ENCODE assay signal across 39 mouse cellular contexts in the genomic region with DNA sequence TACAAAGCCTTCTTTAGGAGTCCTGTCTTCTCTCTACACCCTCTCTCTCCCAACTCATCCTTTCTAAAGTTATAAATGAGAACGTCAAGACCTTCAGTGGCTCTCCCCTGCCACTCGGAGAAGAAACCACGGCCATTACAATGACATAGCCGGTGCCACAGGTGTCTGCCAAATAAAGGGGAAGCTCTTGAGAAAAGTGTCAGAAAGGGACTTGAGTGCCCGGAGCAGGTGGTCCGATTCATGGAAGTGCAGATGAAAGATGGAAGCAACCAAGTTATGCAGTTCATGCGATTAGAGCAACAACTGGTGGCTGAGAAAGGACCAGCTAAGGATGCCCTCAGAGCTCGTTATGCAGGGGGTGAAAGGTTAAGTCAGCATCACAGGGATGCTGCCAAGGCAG. TPM values are rescaled to one million over a fixed set of nuclear protein-coding genes. Genes with fewer than 3 reads are reported as not detected.
"Had no signal": no experiment of that assay in that cellular context is flagged by ENCODE, and none has a peak within 500 bp of the region (broad histone marks: within the 10 kb centered on the region; RNA-seq: fewer than 3 reads in every experiment).

No protein-coding gene starts in this region.

- H3K9ac ChIP-seq: heart, embryonic 12.5 days; heart, embryonic 13.5 days; heart, embryonic 15.5 days; hindbrain, embryonic 12.5 days; hindbrain, embryonic 13.5 days; hindbrain, embryonic 14.5 days; hindbrain, embryonic 15.5 days; intestine, embryonic 15.5 days; kidney, embryonic 15.5 days had no signal

- H3K4me3 ChIP-seq: heart, embryonic 10.5 days; heart, embryonic 12.5 days; heart, embryonic 13.5 days; heart, embryonic 15.5 days; hindbrain, embryonic 10.5 days; hindbrain, embryonic 12.5 days; hindbrain, embryonic 13.5 days; hindbrain, embryonic 15.5 days; intestine, embryonic 15.5 days; kidney, embryonic 15.5 days; layer of hippocampus, adult 2 months had no signal

- H3K4me1 ChIP-seq: heart, embryonic 12.5 days; heart, embryonic 13.5 days; hindbrain, embryonic 12.5 days; hindbrain, embryonic 13.5 days; intestine, embryonic 15.5 days had no signal

- ATAC-seq: hindbrain, embryonic 16.5 days; hindbrain, postnatal 0 days; inflammation-experienced regulatory T-cells, adult 6 months; intestine, embryonic 15.5 days; intestine, embryonic 16.5 days; intestine, postnatal 0 days had no signal

- H3K9me3 ChIP-seq: heart, embryonic 10.5 days; heart, embryonic 12.5 days; heart, embryonic 13.5 days; heart, embryonic 15.5 days; hindbrain, embryonic 10.5 days; hindbrain, embryonic 12.5 days; hindbrain, embryonic 13.5 days; hindbrain, embryonic 15.5 days; intestine, embryonic 15.5 days; kidney, embryonic 15.5 days had no signal

- H3K27ac ChIP-seq: heart, embryonic 10.5 days; heart, embryonic 13.5 days; heart, embryonic 15.5 days; hindbrain, embryonic 10.5 days; hindbrain, embryonic 12.5 days; hindbrain, embryonic 13.5 days; hindbrain, embryonic 14.5 days; hindbrain, embryonic 15.5 days; hindbrain, postnatal 0 days; intestine, embryonic 15.5 days; kidney, embryonic 15.5 days; kidney, postnatal 0 days; layer of hippocampus, adult 2 months had no signal

- DNase-seq: heart, postnatal 10 days; heart, postnatal 14 days; heart, postnatal 36 days; heart, postnatal 4 days; kidney, adult 11 months; kidney, adult 18-20 months; kidney, adult 2 months; kidney, adult 8-10 months; kidney, adult 9 months; kidney, postnatal 10 days; kidney, postnatal 14 days; kidney, postnatal 25 days; kidney, postnatal 36 days; kidney, postnatal 4 days; layer of hippocampus, adult 9-11 months; layer of hippocampus, postnatal 36 days had no signal

- H3K36me3 ChIP-seq: heart, embryonic 10.5 days; heart, embryonic 12.5 days; heart, embryonic 13.5 days; heart, embryonic 15.5 days; hindbrain, embryonic 10.5 days; hindbrain, embryonic 12.5 days; hindbrain, embryonic 13.5 days; hindbrain, embryonic 15.5 days; intestine, embryonic 15.5 days; kidney, embryonic 15.5 days had no signal

- H3K4me2 ChIP-seq: heart, embryonic 11.5 days; heart, embryonic 12.5 days; heart, embryonic 13.5 days; heart, embryonic 15.5 days; hindbrain, embryonic 12.5 days; hindbrain, embryonic 13.5 days; hindbrain, embryonic 14.5 days; hindbrain, embryonic 15.5 days; intestine, embryonic 15.5 days; kidney, embryonic 15.5 days had no signal

RNA-seq across cellular contexts. Expression of gene Fer1l4, which starts 9.8 kb away (rescaled TPM):
- polyA plus RNA-seq: heart, embryonic 10.5 days; heart, embryonic 11.5 days; heart, embryonic 12.5 days; heart, embryonic 13.5 days; heart, embryonic 14.5 days; heart, embryonic 15.5 days; heart, embryonic 16.5 days; heart, postnatal 0 days; hindbrain, embryonic 10.5 days; hindbrain, embryonic 11.5 days; hindbrain, embryonic 13.5 days; hindbrain, embryonic 14.5 days; hindbrain, embryonic 15.5 days; hindbrain, embryonic 16.5 days; hindbrain, postnatal 0 days; inflammation-experienced regulatory T-cells, adult 6 months; kidney, embryonic 15.5 days had no signal
